Mouse (Mus musculus): ENCODE results near the gene Nxnl1.

DNA sequence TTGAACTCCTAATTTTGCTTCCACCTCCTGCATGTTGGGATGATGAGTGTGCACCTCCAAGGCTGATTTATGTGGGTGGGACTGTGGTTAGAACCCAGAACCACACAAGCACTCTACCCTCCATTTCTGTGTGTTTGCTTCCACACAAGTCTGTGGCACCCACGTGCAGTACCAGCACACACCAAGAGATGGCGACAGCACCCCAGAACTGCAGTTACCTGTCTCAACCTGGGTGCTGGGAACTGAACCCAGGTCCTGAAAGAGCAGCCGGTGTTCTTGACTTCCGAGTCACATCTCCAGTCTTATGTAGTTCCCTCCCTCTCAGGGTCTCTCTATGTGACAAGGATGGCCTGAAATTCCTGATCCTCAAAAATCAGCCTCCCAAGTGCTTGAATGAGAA lies 2.4 kb downstream of the Nxnl1 start:
- TF ChIP-seq CTCF (IDR thresholded peaks at IDR 0.05; ENCODE audit: control insufficient read depth, insufficient read depth, insufficient read length): no peak
- TF ChIP-seq MYOD1 (IDR thresholded peaks at IDR 0.05; ENCODE audit: control insufficient read depth, insufficient read length, low read depth): no peak
- TF ChIP-seq USF1 (IDR thresholded peaks at IDR 0.05; ENCODE audit: low read depth): no peak

All from C2C12 (cell line).